Mouse (Mus musculus): ENCODE results near the gene Tmem212. TPM values are rescaled to one million over a fixed set of nuclear protein-coding genes. Genes with fewer than 3 reads are reported as not detected.

Gene Tmem212
- polyA plus RNA-seq, 1 experiment, result not detected

GRCm38 (mm10) chr3:27856288-27856687, 39.9 kb downstream of the Tmem212 start:
- DNase-seq (ENCODE audit: extremely low spot score in 1 of 2, low spot score in 1 of 2), result no peak

DNA sequence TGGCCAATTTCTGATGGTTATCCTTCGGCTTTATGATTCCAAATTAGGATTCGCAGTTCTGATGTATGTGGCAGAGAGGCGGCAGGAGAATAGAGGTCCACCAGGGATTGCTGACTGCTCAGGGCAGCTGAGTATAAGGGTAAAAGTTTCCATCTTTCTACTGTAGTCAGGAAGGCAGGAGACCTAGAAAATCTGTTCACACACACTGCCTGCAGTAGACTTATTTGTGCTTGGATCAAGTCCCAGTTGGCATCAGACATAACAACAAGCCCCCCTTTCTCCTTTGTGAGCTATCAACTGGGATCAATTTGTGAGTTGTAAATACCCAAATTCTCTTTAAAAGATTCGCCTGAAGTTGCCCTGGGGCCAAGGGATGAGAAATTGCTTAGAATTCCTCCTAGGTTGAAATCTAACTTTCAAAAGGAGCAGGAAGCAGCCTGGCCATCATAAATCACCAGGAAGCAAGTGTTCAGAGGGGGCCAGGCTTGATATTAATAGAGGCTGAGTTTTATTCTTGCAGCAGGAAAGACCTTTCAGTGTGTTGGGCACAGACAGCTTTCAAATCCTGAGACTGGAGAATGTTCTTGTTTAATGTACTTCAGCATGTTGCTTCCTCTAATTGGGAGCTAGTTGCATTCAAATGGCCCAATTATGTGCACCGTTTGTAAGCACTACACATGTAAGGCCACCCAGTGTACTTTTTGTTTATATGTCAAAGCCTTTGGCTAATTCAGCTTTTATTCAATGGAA, 41.6 kb downstream of the Tmem212 start:
- no peak for DNase-seq (ENCODE audit: extremely low spot score in 1 of 2, low spot score in 1 of 2)

DNA sequence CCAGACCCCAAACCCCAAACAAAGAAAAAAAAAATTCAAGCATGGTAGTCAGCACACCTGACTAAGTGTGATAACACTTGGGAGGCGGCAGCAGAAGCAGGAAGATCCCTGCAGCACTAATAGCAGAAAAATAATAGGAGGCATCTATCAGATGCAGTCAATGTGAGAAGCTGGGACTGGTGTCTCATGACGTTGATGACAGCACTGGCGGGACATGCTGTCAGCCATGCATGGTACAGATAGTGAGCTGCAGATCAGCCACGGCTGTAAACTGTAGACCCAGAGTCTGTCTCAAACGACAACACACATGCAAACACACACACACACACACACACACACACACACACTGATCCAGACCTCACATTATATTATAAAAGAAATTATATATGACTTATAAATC, 52.9 kb downstream of the Tmem212 start:
- DNase-seq (ENCODE audit: extremely low spot score in 1 of 2, low spot score in 1 of 2), result no peak

DNA sequence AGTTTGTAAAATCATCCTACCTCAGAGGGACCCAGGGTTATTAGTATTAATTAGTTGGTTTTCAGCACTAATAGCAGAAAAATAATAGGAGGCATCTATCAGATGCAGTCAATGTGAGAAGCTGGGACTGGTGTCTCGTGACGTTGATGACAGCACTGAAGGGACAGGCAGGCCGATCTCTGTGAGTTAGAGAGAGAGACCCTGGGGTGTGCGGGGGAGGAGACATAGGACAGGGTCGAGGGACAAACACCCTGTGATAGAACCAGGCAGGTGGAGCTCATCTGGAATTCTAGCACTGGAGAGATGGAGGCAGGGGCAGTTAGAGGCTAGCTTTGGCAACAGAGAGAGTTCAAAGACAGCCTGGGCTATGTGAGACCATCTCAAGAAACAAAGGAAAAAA, 53.3 kb downstream of the Tmem212 start:
- DNase-seq (ENCODE audit: extremely low spot score in 1 of 2, low spot score in 1 of 2), result no peak

DNA sequence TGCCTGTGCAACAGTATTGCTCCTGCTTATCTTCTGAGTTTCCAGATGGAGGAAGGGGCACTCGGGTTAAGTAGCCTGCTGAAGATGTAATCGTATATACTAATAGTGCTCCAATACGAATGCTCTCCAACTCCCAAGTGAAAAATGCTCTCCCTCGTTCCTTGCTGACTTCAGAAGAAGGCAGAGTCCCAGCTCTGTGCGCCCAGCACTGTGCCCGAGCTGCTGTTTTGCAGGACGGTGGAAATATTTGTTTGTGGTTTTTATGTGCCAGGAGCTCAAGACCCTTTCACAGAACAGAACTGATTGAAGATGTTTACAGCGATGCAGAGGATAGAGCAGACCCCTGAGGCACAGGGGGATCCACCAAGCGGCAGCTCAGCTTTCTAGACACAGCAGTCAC, 55.9 kb downstream of the Tmem212 start:
- no peak for DNase-seq (ENCODE audit: extremely low spot score in 1 of 2, low spot score in 1 of 2)

- no peak for DNase-seq (ENCODE audit: extremely low spot score in 1 of 2, low spot score in 1 of 2)
Observed at GRCm38 (mm10) chr3:27839795-27840194, 56.4 kb downstream of the Tmem212 start.

GRCm38 (mm10) chr3:27839231-27839630, 56.9 kb downstream of the Tmem212 start:
- DNase-seq (ENCODE audit: extremely low spot score in 1 of 2, low spot score in 1 of 2), result no peak

GRCm38 (mm10) chr3:27836297-27836696, 59.9 kb downstream of the Tmem212 start:
- DNase-seq (ENCODE audit: extremely low spot score in 1 of 2, low spot score in 1 of 2), result no peak

DNA sequence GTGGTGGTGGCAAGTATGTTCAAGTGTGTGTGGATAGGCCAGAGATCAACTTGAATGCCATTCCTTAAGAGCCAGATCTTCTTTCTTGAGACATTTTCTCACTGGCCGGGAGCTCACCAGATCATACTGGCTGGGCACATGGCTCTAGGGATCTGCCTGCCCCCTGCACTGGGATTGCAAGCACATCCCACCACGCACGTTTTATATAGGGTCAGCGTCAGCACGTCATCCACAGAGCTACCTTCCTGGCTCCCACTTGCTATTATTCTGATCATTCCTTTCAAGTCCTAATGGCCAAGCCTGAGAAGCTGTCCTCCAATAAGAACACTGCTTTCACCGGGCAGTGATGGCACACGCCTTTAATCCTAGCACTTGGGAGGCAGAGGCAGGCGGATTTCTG, 60.4 kb downstream of the Tmem212 start:
- no peak for DNase-seq (ENCODE audit: extremely low spot score in 1 of 2, low spot score in 1 of 2)

DNA sequence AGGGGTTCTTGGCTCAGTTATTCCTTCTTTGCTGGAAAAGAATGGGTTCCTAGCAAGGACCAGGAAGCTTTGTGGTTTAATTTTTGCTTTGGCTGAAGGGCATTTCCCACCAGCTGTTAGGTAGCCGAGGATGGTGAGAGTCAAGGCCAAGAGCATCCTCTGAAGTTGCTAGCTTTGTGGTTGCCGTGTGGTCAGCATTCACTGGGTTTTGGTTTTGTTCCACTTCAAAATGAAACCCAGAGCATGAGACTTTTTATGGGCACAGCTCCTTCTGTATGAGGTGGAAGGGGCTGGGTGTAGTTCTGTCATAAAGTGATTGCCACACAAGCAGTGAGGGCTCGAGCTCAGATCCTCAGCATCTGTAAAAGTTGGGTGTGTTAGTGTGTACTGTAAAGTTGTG, 67.4 kb downstream of the Tmem212 start:
- DNase-seq (ENCODE audit: extremely low spot score in 1 of 2, low spot score in 1 of 2), result no peak

- DNase-seq (ENCODE audit: extremely low spot score in 1 of 2, low spot score in 1 of 2), result no peak
Observed at GRCm38 (mm10) chr3:27827236-27827635, 68.9 kb downstream of the Tmem212 start.

GRCm38 (mm10) chr3:27825985-27826384, 70.2 kb downstream of the Tmem212 start:
- DNase-seq (ENCODE audit: extremely low spot score in 1 of 2, low spot score in 1 of 2), result no peak

Other genes with a start within 250 kb of the Tmem212 start
- 8.4 and 9.3 TPM in 2 replicates for gene Fndc3b, start 185.1 kb downstream of the Tmem212 start, polyA plus RNA-seq (2012; rRNA removed)
- 5.4 and 6.9 TPM in 2 replicates for gene Pld1, start 42.3 kb upstream of the Tmem212 start, polyA plus RNA-seq (2012; rRNA removed)

Data from frontal cortex, adult 2 months (tissue).